In the genomic region with DNA sequence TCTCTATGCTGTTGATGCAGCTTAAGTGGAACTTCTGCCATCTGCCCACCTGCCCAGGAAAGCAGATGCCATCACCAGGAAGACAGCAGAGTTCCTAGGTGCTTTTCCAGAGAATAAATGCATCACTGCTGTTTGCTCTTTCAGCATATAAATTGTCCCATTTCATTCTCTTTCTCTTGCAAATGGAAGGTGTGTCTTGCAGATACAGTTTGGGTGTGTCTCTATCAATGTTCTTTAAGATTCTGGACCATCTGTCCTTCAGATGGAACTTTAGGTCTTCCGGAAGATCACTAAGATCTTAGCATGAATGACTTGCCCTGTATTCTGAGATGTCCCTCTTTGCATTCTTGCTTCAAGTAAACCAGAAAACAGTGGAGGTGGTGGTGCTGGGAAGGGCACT, we compare ENCODE assay signal across 9 mouse cellular contexts. TPM values are rescaled to one million over a fixed set of nuclear protein-coding genes. Genes with fewer than 3 reads are reported as not detected.
A peak's percentile ranks its signal among the peaks of the same experiment; 100 is the strongest.
DNase-seq lines count a peak whose midpoint lies in the region; ATAC-seq and TF ChIP-seq lines count a peak whose summit lies in the region.
"Had no signal": no experiment of that assay in that cellular context is flagged by ENCODE, and none has a peak within 500 bp of the region (broad histone marks: within the 10 kb centered on the region; RNA-seq: fewer than 3 reads in every experiment).

No protein-coding gene starts in this region.

- H3K4me2 ChIP-seq in kidney, embryonic 14.5 days (replicated peaks; ENCODE audit: low read depth, low read length) = peak overlapping the region; percentile 82; the same call in 1 of the 2 replicates
- peak overlapping the region; percentile 73 for H3K4me2 ChIP-seq in embryonic facial prominence, embryonic 13.5 days
- peak overlapping the region; percentile 86 for H3K4me2 ChIP-seq in intestine, postnatal 0 days (replicated peaks; ENCODE audit: low read depth)
- H3K4me2 ChIP-seq in myocyte (ENCODE audit: low read depth) = peak overlapping the region; percentile 69

- H3ac ChIP-seq in myocyte (ENCODE audit: control insufficient read depth, insufficient read length) = no peak overlapping the region

- DNase-seq in kidney, postnatal 4 days = no peak
- no peak for DNase-seq in urinary bladder, postnatal 25 days (ENCODE audit: low spot score)
- DNase-seq in kidney, adult 11 months = no peak
- DNase-seq in cerebellum, adult 9-11 months = no peak

- H3K9me3 ChIP-seq in kidney, embryonic 14.5 days (ENCODE audit: control insufficient read depth, low read length) = no peaks in the 10 kb centered on the region
- no peaks in the 10 kb centered on the region for H3K9me3 ChIP-seq in embryonic facial prominence, embryonic 13.5 days
- H3K9me3 ChIP-seq in intestine, postnatal 0 days (ENCODE audit: control insufficient read depth) = no peaks in the 10 kb centered on the region

- ATAC-seq in kidney, embryonic 14.5 days (ENCODE audit: low FRiP score, low TSS enrichment) = no peak
- ATAC-seq in embryonic facial prominence, embryonic 13.5 days (ENCODE audit: insufficient number of reproducible peaks, insufficient read depth, low FRiP score, low TSS enrichment, low read depth) = no peak
- ATAC-seq in intestine, postnatal 0 days = no peak

- 0 out of 2 replicates have a peak, but pooled peaks cover 6% of the 10 kb centered on the region for H3K4me1 ChIP-seq in kidney, embryonic 14.5 days (ENCODE audit: control insufficient read depth, insufficient read depth, low read length)
- H3K4me1 ChIP-seq in embryonic facial prominence, embryonic 13.5 days = peaks cover 14% of the 10 kb centered on the region; the same call in 1 of the 2 replicates
- no peaks in the 10 kb centered on the region for H3K4me1 ChIP-seq in intestine, postnatal 0 days (replicated peaks; ENCODE audit: control insufficient read depth, insufficient read depth, low read length)

- no peak for TF ChIP-seq POLR2A in myocyte (IDR thresholded peaks at IDR 0.05; ENCODE audit: insufficient read length, low read depth)

- no peaks in the 10 kb centered on the region for H3K27me3 ChIP-seq in kidney, embryonic 14.5 days (ENCODE audit: control insufficient read depth, insufficient read depth, low read length)
- peaks cover 4% of the 10 kb centered on the region; the same call in 1 of the 2 replicates for H3K27me3 ChIP-seq in embryonic facial prominence, embryonic 13.5 days
- no peaks in the 10 kb centered on the region for H3K27me3 ChIP-seq in intestine, postnatal 0 days (replicated peaks; ENCODE audit: control insufficient read depth, insufficient read depth, low read length)
- H3K27me3 ChIP-seq in myocyte (ENCODE audit: control insufficient read depth, insufficient read depth, insufficient read length) = no peaks in the 10 kb centered on the region
- H3K27me3 ChIP-seq: CH12.LX had no signal

- no peak overlapping the region for H3K9ac ChIP-seq in kidney, embryonic 14.5 days (ENCODE audit: low read depth, low read length)
- peak overlapping the region; percentile 83 for H3K9ac ChIP-seq in embryonic facial prominence, embryonic 13.5 days
- H3K9ac ChIP-seq in intestine, postnatal 0 days (ENCODE audit: low read depth, low read length) = peak overlapping the region; percentile 90; the same call in 1 of the 2 replicates

- peaks cover 35% of the 10 kb centered on the region for H3K79me2 ChIP-seq in myocyte (ENCODE audit: control insufficient read depth, insufficient read depth)

- peak overlapping the region; percentile 81 for H3K4me3 ChIP-seq in kidney, embryonic 14.5 days (ENCODE audit: low read length)
- peak overlapping the region; percentile 71 for H3K4me3 ChIP-seq in embryonic facial prominence, embryonic 13.5 days
- H3K4me3 ChIP-seq in intestine, postnatal 0 days (ENCODE audit: low read depth, low read length) = peak overlapping the region; percentile 91
- peak overlapping the region; percentile 82 for H3K4me3 ChIP-seq in myocyte

- WGBS in kidney, embryonic 14.5 days = 53% methylated on average over 1 of the region's 1 CpGs
- 37% methylated on average over 1 of the region's 1 CpGs for WGBS in embryonic facial prominence, embryonic 13.5 days
- 41% methylated on average over 1 of the region's 1 CpGs for WGBS in intestine, postnatal 0 days

- TF ChIP-seq CTCF in intestine, postnatal 0 days (IDR thresholded peaks at IDR 0.05; ENCODE audit: low read depth) = no peak

- no peak overlapping the region for H3K27ac ChIP-seq in kidney, embryonic 14.5 days (ENCODE audit: low read depth, low read length)
- H3K27ac ChIP-seq in embryonic facial prominence, embryonic 13.5 days = no peak overlapping the region
- H3K27ac ChIP-seq in intestine, postnatal 0 days (ENCODE audit: low read depth, low read length) = no peak overlapping the region

- H3K36me3 ChIP-seq in kidney, embryonic 14.5 days (ENCODE audit: control insufficient read depth, insufficient read depth, low read length) = no peaks in the 10 kb centered on the region
- no peaks in the 10 kb centered on the region for H3K36me3 ChIP-seq in embryonic facial prominence, embryonic 13.5 days
- H3K36me3 ChIP-seq in intestine, postnatal 0 days (ENCODE audit: control insufficient read depth, insufficient read depth) = no peaks in the 10 kb centered on the region
- no peaks in the 10 kb centered on the region for H3K36me3 ChIP-seq in myocyte (ENCODE audit: control insufficient read depth, insufficient read depth)

TF ChIP-seq in myocyte, 11 proteins besides CTCF, POLR2A, EP300 and RAD21:
- TF ChIP-seq MYOD1 (IDR thresholded peaks at IDR 0.05; ENCODE audit: control insufficient read depth in 1 of 3, insufficient read length in 2 of 3, low read depth in 2 of 3) = no peak
- no peak for TF ChIP-seq MYOG (IDR thresholded peaks at IDR 0.05; ENCODE audit: control insufficient read depth in 1 of 3, insufficient read depth in 1 of 3, insufficient read length in 2 of 3, low read depth in 2 of 3)
- TF ChIP-seq CEBPB (IDR thresholded peaks at IDR 0.05; ENCODE audit: insufficient read depth, poor library complexity, severe bottlenecking) = no peak
- TF ChIP-seq REST (IDR thresholded peaks at IDR 0.05; ENCODE audit: insufficient read depth, insufficient read length) = no peak
- no peak for TF ChIP-seq POLR2AphosphoS2 (IDR thresholded peaks at IDR 0.05; ENCODE audit: insufficient read length, low read depth)
- TF ChIP-seq MAX (IDR thresholded peaks at IDR 0.05; ENCODE audit: low read depth) = no peak
- TF ChIP-seq E2F4 (IDR thresholded peaks at IDR 0.05; ENCODE audit: insufficient read depth) = no peak
- no peak for TF ChIP-seq SRF (IDR thresholded peaks at IDR 0.05; ENCODE audit: control insufficient read depth, insufficient read length, low read depth)
- TF ChIP-seq USF1 (IDR thresholded peaks at IDR 0.05; ENCODE audit: low read depth) = no peak
- no peak for TF ChIP-seq TCF3 (IDR thresholded peaks at IDR 0.05; ENCODE audit: insufficient read length, low read depth)
- no peak for TF ChIP-seq TCF12 (IDR thresholded peaks at IDR 0.05; ENCODE audit: insufficient read depth, poor library complexity, severe bottlenecking)
TF ChIP-seq in myocyte: peak in this region for 0.

RNA-seq across cellular contexts. Expression of a gene that starts 1.1 kb away (rescaled TPM):
- 8.2 and 9.0 TPM in 2 replicates for polyA plus RNA-seq in kidney, embryonic 14.5 days (2014; fragmentation: Nextera tagmentation; extraction: Ambion mirVana)
- 5.8 and 6.0 TPM in 2 replicates for polyA plus RNA-seq in embryonic facial prominence, embryonic 13.5 days (2015; fragmentation: Nextera tagmentation; extraction: Ambion mirVana)
- polyA plus RNA-seq in intestine, postnatal 0 days (2015; fragmentation: Nextera tagmentation; extraction: Ambion mirVana) = 9.1 and 9.2 TPM in 2 replicates
- polyA plus RNA-seq in myocyte (2012; fragmentation: generic; extraction: Trizol) = 7.8 TPM
